Mouse (Mus musculus): ENCODE measurements around the gene Pex5.

DNA sequence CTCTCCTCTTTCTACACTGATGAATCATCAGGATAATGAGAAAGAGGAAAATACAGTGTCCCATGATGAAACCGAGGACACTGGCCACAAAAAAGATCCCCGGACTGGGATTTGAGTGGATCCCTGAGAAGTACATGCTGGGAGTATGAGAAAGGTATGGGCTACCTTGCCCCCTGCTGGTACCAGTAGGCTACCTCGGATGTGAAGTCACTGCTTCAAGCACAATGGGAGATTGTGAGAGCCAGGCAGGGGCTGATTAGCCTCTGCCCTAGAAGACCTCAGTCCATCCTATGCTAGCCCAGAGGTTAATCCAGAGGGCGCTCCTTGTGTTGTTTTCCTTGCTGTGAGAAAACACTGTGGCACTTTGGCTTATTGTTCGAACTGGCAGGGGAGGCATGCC lies 50.5 kb downstream of the Pex5 start:
- TF ChIP-seq CTCF (conservative IDR thresholded peaks at IDR 0.05; ENCODE audit: insufficient read depth, insufficient read length, low read depth, low read length) (no peak), POLR2A (IDR thresholded peaks at IDR 0.05; ENCODE audit: low read depth, low read length) (no peak)
